Mouse (Mus musculus) CD4-positive helper T cell, adult 2 months (primary cell): ENCODE data around the gene Igsf8.

Experiments used
- DNase-seq: peaks from one replicate; pipeline ENCODE4 v3.0.0-alpha.2; 2012; ENCODE audit warnings: low read depth, missing footprints, low spot score

The Igsf8 gene

DNA sequence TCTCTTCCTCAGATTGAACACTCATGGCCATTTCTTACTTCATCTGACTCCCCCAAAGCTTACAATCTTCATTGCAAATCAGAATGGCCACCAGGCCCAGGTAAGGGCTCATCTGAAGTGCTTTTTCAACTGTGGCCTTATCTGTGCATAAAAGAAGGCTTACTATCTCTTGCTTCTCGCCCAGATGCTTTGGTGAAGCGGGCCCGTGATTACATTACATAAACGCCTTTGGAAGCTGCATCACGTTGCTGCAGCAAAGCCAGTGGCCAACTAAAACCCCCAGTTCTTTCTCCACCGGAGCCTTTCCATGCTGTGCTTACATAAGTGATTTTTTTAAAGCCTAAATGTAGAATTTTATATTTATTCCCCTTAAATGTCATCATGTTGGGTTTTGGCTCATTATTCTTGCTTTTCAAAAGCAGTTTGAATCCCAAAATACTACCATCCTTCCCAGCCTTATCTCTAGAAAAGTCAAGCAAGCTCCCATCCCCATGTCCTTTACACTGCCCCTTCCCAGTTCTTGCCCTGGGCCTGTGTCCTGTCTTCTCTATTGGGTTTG is 62.4 kb downstream of the Igsf8 start:
- no peak for DNase-seq

DNA sequence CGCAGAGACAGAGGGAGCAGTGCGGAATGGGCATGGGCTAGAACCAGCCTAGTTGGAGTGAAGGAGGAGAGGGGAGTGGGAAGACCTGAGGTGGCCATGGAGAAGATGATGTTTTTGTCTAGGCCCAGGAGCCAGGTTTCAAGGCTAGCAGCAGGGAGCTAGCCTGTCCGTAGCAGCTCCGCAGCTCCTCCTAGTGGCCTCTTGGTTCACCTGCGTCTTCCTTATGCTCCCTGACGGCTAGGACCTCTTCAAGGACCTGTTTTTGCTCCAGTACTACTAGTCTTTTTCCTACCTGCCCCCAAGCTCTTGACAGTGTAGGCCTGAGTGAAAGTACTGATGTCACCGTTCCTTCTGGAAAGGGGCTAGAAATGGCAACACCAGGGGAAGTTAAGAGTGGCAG is 63.3 kb downstream of the Igsf8 start:
- peak; percentile 75 for DNase-seq

DNA sequence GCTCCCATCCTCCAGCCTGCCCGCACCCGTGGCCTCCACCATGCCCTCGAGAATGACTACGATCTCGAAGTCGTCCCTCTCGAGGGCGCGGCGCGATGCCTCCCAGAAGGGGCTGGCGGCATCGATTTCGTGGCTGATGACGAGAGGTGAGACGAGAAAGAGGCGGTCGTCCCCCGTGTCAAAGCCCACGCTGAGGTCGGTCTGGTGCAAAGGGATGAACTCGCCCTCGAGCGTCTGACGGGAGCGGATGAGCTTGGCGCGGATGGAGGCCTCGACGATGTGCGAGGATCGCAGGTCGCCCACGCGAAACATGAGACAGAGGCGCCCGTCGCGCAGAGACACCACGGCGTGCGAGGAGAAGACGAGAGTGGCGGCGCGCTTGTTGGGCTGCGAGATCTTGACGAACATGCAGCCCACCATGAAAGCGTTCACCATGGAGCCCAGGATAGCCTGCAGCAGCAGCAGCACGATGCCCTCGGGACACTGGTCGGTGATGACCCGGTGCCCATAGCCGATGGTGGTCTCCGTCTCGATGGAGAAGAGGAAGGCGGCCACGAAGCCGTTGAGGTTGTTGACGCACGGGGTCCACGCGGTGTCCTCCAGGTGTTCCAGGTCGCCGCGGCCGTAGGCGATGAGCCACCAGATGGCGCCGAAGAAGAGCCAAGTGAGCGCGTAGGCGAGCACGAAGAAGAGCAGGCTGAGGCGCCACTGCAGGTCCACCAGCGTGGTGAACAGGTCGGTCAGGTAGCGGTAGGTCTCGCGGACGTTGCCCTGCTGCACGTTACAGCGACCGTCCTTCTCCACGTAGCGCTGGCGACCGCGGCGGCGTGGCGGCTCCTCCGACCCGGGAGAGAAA is 64.5 kb downstream of the Igsf8 start:
- DNase-seq: peak; percentile 75

DNA sequence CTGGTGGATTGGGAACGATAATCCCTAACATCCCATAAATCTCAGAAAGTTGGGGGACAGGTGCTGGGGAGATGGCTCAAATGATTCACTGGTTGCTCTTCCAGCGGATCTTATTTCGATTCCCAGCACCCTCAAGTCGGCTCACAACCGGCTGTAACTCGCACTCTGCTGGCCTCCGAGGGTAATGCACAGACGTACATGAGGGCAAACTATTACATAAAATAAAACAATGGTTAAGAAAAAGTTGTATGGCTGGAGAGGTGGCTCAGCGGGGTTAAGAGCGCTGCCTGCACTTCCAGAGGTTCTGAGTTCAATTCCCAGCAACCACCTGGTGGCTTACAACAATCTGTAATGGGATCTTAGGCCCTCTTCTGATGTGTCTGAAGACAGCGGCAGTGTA is 65.2 kb downstream of the Igsf8 start:
- no peak for DNase-seq

- DNase-seq: no peak
These were observed 66.0 kb downstream of the Igsf8 start for GRCm38 (mm10) chr1:172327206-172328001.

- no peak for DNase-seq
These were observed 66.6 kb downstream of the Igsf8 start for GRCm38 (mm10) chr1:172328041-172328440.

DNA sequence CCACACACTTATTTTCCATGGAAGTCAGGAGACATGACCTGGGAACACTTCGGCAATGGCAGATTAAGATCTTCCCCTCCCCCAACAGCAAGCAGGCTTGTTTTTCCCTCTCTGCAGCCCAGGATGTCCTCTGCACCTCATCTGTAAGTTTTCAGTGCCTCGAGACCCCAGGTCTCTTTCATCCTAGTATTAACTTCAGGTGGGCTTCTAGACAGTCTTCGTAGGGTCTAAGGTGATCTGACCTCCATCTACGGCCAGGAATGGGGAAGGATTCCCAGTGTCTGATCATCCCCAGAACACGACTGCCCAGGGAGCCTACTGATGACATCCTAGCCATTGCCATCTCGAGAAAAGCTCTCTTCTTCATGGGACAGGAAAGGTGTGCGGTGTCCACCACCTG is 67.0 kb downstream of the Igsf8 start:
- DNase-seq: no peak

GRCm38 (mm10) chr1:172329131-172329530 is 67.7 kb downstream of the Igsf8 start, which contains the start of gene Kcnj9:
Kcnj9 (minus strand) TSS chr1:172329318.
- no peak for DNase-seq

DNA sequence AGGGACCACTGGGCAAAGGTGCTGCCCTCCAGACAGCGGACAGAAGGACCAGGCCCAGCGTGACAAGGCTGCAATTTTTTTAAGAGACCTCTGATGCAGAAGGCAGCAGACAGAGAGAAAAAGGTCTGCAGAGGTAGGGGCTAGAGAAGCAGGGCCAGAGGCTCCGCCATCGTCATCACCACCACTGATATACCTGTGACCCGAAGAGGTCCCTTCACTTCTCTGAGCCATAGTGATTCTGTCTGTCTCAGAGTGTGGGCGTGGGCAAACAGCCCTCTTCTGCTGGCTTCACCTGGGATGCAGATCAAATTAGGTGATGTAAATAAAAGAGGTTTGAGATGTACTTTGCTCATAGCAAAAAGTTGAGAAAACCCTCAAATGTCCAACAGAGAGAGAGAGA is 68.2 kb downstream of the Igsf8 start:
- DNase-seq: no peak

- DNase-seq: no peak
These were observed 70.0 kb downstream of the Igsf8 start for GRCm38 (mm10) chr1:172331422-172331947.

DNA sequence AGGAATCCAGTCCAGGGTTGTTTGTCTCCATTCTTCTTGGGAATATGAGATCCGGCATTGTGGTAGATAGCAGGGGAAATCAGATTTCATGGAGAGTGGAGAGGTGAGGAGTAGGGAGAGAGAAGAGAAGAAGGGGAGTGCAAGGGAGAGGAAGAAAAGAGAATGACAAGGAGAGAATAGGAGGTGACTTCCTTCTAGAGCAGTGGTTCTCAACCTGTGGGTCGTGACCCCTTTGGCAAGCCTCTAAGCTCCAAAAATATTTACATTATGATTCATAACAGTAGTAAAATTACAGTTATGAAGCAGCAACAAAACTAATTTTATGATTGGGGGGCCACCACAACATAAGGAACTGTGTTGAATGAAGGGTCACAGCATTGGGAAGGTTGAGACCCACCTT is 71.5 kb downstream of the Igsf8 start:
- no peak for DNase-seq

GRCm38 (mm10) chr1:172333512-172333911 is 72.1 kb downstream of the Igsf8 start:
- no peak for DNase-seq

GRCm38 (mm10) chr1:172335804-172336203 is 74.4 kb downstream of the Igsf8 start:
- no peak for DNase-seq

- DNase-seq: no peak
These were observed 76.2 kb downstream of the Igsf8 start for GRCm38 (mm10) chr1:172337411-172338185.

- peak; percentile 66 for DNase-seq
These were observed 79.4 kb downstream of the Igsf8 start, which contains the start of gene Kcnj10 for GRCm38 (mm10) chr1:172340729-172341321. Kcnj10 (plus strand) TSS chr1:172341210.

- DNase-seq: no peak
These were observed 79.9 kb downstream of the Igsf8 start for GRCm38 (mm10) chr1:172341386-172341785.

DNA sequence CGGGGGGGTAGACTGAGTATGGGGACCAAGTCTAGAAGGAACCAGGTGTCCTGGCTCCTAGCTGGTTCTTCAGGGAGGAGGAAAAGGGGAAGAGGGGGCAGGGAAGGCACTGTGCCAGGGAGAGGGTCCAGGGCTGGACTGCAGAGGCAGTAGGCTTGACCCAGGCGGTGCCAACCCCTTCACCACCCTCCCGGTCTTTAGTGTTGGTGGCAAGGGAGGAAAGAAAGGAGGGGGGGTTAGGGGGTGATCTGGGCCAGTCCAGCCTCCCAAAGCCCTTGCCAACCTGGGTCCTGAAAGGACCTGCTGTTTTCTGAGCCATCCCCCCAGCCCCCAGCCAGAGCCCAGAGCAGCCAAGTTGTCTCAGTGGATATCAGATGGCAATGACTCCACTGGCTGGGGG is 81.3 kb downstream of the Igsf8 start:
- no peak for DNase-seq

DNA sequence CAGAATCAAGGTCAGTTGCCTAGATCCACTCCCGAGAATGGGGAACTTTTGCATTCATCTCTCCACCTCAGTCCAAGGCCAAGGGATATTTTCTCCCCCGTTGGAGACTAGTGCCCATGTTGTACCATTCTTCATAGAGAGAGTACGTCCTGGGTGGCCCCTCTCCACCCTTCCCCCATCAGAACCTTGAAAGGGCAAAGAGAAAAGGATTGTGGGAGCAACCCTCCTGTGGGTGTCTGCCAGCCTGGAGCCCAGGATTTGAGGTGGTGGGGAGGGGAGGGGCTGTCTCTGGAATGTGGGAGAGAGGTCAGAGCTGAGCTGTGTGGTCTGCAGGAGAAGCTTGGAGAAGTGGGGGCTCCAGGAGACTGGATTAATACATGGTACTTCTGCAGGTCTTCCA is 82.5 kb downstream of the Igsf8 start:
- no peak for DNase-seq

GRCm38 (mm10) chr1:172344820-172345219 is 83.4 kb downstream of the Igsf8 start:
- DNase-seq: no peak

DNA sequence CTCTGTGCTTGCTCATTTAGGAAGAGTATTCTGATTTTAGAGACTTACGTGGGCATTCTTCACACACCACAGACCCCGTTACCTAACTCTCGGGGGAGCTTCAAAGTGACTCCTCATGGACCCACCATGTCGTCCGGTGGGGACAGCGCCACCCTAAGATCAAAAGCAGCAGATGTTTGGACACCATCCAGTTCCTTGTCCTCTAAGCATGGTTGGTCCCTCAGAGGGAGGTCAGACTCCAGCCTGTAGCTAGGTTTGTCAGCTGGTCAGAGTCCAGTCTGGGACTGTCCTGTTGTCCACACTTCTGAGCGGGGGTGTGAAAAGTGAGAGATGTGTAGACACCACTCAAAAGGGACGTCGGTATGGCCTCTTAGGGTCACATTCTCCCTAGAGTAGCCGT is 85.3 kb downstream of the Igsf8 start:
- DNase-seq: no peak

GRCm38 (mm10) chr1:172347382-172347781 is 85.9 kb downstream of the Igsf8 start:
- DNase-seq: no peak
